Mouse (Mus musculus) cerebellum, adult (tissue): ENCODE data around the gene Efl1.

Source experiments
- ATAC-seq: cut with Nextera tagmentation; 2 replicates; pipeline ENCODE4 v1.9.2; 2017; ENCODE audit warnings: mild to moderate bottlenecking, moderate library complexity, mixed read lengths; ENCODE audit not compliant: insufficient number of reproducible peaks, low FRiP score, low TSS enrichment

Gene Efl1

DNA sequence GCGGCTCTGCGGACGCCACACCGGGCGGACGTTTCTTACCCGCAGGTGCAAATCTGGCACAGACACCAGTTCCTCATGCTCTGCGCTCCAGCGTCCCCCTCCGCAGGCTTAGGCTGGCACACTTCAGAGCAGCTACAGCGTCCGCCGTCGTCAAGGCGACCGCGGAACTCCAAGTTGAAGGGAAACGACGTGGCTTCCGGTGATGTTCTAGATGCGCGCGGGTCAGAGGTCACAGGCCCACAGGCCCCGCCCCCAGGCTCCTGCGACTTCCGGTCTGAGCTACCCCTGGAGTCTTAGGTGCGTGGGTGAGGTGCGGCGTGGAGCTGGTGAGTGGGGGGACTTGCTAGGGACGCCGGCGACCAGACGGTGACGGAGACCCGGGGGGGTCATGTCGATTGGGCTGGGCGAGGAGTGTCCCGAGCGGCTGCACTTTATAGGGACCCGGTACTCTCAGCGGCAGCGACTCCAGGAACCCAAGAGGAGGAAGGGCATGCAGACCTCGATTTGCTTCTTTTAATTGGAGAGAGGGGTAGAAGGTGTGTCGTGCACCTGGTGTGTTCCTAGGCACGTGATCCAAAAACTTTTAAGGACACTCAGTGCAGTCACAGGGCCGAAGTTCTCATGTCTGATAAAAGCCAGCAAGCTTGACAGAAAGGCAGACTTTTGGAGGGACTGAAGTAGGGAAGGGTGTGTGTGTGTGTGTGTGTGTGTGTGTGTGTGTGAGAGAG is at the start of gene Efl1, which contains the start of gene Saxo2:
TSS of gene Efl1 (plus strand) at position 262 of the 728 bp plus-strand sequence.
TSS of gene Saxo2 (minus strand) at position 176 of the 728 bp plus-strand sequence.
- ATAC-seq, result peak; percentile 98

DNA sequence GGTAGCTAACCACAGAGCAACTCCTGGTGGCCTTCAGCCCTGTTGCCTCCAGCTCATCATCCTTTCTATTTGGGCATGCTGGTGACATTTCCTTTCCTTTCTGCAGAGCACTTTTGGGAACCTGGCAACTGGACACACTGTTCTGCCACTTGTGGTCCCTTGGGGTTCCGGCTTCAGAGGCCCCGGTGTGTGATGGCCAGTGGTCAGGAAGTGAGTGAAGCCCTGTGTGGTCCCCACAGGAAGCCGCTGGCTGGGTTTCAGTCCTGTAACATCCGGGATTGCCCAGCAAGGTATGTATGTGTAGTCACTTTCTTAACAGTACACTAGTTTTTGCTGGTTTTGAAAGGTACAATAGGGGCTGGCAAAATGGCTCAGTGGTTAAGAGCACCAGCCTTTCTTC is 46.4 kb upstream of the Efl1 start:
- ATAC-seq, result no peak

DNA sequence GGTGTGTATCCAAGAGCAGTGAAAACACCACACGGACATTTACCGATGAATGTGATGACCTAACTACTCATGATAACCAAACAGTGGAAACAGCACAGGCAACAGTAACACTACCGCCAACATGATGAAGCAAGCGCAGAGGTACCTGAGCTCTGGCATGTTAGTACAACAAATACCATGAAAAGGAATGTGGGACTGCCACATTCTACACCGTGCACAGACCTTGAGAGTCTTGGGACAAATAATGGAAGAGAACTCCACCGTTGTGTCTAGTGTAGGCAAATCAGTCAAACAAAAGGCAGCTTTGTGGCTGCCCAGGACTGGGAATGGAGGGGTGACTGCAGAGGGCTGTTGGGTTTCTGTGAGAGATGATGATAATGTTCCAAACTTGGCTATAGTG is 43.0 kb upstream of the Efl1 start:
- ATAC-seq, result no peak

DNA sequence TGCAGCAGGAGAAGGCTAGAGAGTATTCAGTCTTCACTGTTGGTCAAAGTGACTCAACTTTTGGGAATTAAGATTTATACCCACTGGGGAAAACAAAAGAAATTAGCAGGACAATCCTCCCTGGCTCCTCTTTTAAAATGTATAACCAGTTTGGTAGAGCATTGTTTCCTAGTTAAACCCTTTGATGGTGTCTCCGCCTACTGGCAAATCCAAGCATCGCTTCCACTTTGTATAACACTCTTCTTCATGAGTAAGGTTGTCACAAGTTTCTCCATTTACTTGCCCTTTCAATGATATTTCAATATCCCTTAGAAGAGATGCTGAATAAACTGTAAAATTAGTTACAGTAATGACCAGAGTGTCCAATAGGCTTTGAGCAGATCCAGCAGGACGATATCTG is 38.8 kb upstream of the Efl1 start:
- no peak for ATAC-seq

DNA sequence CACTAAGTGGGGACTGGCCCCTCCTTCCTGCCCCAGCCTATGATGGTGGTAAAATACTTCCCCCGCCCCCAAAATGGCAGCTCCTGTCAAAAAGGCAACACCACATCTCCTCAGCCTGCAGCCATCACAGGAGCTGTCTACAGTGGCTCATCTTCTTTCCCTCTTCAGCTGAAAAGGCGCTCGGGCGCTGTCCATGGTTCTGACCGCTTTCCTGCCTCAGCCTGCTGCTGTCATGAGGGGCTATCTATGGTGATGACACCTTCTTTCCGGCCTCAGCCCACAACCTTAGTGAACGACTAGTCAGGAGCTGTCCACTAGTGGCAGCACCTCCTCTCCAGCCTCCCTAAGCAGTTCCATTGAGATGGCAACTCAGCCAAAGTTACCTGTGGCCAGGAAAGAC is 23.1 kb upstream of the Efl1 start:
- ATAC-seq, result no peak

DNA sequence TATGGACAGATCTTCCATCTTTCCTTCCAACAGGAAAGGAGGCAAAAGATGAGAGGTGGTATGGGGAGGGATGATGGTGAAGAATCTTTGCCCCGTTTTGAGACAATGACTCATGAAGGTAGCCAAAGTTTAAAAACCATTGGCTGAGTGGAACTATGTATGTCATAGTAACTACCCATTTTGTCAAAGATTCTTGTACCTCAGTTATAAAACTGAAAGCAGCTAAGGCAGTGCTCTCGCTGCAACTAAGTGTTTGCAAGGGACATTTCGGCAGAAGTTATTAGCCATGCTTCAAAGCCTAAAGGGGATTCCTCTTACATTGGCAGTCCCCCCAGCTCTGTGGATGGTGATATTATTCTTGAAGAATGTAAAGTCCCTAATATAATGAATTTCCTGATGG is 1.2 kb upstream of the Efl1 start:
- no peak for ATAC-seq

DNA sequence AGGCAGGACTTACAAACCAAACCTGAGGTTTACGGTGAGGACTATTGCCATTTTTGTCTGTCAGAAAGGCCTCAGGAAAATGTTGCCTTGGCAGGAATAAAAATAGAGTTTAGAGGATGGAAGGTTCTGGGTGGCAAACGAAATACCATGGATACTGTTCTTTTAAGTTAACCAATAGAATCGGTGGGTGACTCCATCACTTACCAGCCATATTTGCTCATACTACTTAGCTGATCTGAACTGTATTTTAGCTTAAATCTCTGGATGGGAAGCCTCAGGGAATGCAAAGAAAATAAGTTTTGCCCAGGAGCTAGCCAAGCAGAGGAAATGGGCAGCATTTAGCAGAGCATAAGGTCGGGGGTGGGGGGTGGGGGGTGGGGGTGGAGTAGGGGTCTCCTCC is 505 bp upstream of the Efl1 start:
- ATAC-seq, result no peak

DNA sequence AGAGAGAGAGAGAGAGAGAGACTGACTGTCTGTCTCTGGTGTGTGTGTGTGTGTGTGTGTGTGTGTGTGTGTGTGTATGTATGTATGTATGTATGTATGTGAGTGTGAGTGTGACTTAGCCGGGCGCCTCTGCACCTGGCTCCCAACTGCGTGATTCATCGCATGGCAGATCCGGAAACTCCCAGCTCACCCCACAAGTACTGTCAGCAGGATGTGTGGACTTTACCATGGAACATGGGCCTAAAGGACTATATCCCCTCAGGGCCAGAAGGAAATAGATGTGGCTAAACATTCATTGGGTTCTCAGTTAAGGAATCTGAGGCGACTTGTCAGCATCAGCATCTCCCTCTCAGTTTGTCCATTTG is 649 bp downstream of the Efl1 start:
- no peak; the same call in 1 of the 2 replicates for ATAC-seq

DNA sequence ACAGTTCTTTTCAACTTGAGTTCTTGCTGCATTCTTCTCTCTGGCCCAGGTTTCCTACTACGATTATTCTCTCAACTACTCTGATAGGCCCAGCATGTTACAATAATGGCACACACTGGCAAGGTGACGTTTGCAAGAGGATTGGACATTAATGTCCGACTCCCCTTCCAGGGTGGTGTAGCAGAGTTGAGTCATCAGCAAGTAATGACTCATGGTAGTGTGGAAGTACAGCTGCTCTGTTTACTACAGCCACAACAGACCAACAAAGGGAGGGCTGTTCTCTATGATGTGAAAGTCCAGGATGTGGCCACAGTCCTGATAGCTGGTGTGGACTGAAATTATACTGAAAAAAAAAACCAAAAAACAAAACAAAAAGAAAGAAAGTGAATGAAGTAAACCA is 16.2 kb downstream of the Efl1 start:
- no peak for ATAC-seq

DNA sequence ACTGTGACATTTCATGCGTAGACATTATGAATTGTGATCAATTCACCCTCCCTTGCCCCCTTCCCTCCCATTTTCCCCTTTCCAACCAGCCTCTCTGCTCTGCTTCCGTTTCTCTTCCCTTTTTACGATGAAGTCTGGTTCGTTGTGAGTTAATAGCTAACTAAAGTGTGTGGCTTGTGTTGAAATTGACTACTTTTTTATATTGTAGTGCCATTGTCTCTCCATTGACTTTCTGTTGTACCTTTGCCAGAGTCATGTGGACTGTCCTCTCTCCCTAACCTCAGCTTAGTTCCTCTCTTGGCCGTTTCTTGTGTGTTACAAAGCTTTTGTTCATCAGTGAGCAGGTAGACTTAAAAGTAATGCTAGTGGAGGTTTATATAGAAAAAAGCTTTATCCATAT is 27.6 kb downstream of the Efl1 start:
- ATAC-seq, result no peak

DNA sequence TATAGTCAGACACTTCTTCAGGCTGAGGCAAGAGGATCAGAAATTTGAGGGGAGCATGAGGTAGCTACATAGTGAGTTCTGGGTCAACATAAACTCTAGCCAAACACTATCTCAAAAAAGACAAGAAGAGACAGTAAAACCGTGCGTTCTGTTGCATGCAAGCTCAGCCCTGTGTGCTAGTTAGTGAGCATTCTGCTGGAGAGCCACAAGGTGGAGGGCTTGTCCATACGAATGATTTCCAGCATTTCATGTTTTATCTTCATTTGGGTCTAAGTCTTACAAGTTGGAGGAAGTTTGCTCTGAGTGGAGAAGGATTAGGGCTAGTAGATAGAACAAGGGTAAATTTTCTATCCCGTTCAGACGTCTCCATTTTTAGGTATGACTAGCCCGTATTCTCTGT is 28.4 kb downstream of the Efl1 start:
- no peak for ATAC-seq

DNA sequence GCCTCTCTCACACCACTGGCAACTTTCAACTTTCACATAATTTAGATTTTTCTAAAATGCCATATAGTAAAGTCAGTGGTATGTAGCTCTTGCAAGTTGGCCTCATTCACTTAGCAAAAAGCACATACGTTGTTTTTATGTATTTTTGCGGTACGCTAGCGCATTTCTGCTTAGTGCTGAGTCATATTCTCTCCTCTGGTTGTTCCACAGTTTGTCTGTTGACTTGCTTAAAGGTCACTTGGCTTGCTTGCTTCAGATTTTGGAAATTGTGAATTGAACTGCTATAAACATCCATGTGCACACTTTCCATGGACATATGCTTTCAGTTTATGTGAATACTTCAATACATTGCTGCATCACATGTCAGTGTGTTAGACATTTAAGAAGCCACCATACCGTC is 31.5 kb downstream of the Efl1 start:
- no peak for ATAC-seq

DNA sequence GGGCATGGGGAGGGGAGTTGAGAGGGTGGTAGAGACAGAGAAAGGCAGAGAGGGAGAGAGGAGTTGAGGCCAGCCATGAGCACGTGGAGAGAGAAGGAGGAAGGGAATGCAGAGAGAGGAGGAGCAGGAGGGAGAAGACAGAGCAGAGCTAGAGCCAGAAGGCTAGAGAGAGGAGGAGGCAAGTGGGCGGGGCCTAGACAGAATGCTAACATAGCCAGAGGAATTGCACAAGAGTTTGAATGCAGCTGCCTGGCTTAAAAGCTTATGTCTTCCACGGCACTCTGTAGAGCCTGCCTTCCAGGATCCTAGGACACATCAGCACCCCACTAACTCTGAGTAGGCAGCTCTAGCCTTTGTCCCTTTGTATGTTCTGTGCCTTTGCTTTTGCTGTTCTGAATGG is 40.3 kb downstream of the Efl1 start:
- no peak for ATAC-seq

DNA sequence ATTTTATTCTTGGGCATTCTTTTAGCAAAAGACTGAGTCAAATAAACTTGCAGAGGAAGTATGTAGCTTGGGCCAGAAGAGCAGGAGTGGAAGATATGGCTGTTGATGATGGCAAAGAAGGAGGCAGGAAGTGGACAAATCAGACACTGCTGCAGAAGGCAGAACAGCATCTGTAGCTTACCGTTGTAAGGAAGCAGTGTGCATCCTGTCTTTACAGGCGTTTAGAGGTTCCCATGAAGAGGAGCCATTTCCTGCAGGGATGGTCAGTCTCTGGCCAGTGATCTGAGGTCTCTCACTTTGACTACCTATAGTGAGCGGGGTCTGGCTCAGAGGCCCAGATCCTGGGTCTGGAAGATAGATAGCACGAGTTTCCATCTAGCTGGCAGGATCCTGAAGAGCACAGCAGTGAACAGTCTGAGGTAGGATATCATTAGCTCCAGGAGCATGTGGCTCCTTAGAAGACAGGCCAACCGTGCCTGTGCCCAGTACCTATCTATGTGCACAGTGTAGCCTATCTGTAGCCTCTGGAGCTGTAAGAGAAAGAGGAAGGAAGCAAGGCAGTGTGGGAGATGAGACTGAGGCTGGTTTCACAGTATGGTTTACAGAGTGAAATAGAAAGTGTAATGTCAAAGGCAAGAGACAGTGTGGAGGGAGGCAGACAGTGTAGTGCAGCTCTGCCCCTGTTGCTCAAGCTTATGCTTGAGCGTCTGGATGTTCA is 42.8 kb downstream of the Efl1 start:
- ATAC-seq, result no peak

DNA sequence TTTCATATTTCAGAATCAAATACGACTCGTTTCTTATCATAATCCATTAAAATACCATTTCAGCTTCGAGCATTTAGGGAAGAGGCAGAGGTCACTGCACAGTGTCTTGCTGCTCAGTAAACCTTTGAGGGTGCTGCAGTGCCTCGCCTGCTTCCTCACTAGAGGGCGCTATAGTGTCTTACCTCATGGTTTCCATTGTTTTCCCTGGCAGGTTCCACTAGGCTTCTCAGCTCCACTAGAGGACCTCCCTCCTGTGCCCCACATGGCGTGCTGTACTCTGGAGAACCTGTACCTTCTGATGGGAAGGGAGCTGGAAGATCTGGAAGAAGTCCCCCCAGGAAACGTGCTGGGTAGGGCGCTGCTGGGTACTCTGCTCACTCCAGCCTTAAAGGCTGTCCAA is 49.3 kb downstream of the Efl1 start:
- no peak for ATAC-seq

DNA sequence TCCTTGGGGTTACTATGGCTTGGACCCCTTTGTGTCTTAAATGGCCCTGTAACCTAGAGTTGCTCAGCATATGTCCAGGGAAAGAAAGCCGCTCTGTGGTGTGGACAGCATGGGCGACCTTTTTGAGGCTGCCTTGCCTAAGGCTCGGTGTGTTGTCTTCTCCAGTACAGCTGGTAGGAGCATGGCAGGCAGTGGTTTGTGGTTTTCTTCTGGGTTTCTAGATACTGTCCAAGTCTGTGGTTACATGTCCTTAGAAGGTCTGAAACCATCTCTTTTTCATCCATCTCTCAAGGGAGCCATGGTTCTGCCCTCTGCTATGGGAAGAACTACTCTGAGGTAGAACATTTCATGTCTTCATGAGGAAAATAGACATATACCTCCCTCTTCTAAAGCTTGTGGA is 50.6 kb downstream of the Efl1 start:
- no peak for ATAC-seq

DNA sequence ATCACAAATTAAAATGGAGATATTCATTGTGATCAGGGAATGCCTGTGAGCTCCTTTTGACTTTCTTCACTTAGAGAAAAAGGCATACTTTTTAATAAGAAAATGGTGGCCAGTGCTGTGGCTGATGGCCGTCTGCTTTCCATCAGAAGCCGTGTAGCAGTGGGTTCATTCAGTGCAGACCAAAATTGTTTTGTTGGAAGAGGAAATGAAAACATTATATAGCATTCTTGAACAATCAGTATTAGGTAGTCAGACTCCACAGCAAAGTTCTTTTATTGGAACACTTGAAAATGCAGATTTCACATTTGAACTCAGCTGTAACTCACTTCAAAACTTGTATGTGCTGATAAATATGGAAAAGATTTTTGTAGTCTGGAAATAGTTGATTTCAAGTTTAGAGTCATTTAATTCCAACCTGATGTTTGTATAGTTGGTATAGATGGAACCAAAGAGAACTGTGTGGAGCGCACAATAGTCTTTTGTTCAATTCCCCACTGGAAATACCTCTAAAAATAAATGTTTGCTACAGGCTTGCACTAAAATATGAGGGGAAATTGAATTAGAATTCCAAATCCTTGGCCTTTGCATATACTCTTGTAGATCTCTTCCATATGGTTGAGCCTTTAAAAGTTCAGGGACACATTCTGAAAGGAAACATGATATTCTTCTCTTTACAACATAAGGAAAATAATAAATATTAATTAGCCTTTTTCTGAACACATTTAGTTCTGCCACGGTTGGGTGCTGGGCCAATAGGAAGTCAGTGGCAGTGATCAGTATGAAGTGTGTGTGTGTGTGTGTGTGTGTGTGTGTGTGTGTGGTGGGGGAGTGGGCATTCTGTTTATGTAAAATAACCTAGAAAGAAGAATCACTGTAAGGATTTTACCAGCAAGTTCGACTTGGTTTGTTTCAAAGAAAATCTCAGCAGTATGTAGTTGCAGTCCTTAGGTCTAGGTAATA is 54.2 kb downstream of the Efl1 start:
- no peak for ATAC-seq

DNA sequence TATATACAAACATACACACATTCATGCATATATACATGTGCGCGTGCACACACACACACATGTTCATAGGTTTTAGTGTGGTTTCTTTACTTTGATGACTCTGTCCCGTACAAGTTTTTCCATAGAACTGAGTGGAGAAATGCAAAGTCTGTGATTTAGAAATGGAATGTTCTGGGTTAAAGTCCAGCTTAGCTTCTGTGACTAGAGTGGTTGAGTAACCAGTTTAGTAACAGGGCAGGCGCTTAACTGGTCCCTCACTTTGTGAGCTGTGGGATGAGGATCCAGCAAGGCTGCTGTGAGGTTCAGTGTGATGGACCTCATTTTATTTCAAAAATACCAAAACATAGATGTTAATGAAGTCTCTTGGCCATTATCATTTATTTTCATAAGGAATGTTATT is 60.8 kb downstream of the Efl1 start:
- ATAC-seq, result no peak

DNA sequence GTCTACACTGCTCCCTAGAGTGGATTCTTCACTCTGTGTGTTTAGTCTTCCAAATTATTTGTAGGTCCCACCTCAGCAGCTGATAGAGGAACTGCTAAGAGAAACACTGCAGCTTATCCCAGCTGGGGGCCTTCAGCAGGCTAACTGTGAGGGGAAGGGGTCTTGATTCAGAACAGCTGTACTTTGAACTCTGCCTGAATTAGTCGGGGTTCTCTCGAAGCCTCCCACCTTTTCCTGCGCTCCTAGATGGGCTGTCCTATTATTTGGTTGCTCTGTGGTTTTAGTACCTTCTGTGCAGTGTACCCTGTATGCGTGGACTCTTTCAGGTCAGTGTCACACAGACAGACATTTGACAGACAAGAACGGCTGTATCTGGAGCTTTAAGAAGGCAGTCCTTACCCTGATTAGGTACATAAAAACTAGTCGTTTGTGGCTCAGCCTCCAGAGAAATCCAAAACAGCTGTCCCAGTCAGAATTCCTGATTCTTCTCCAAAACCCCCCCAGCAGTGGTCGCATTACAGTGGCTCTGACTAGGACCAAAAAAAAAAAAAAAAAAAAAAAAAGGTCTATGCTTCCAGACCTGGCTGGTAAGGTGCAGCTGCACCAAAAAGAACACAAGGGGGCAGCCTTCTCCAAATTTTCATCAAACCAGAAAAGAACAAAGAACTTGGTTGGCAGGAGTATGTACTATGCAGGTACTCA is 66.9 kb downstream of the Efl1 start:
- ATAC-seq, result peak; percentile 77; the same call in 1 of the 2 replicates

DNA sequence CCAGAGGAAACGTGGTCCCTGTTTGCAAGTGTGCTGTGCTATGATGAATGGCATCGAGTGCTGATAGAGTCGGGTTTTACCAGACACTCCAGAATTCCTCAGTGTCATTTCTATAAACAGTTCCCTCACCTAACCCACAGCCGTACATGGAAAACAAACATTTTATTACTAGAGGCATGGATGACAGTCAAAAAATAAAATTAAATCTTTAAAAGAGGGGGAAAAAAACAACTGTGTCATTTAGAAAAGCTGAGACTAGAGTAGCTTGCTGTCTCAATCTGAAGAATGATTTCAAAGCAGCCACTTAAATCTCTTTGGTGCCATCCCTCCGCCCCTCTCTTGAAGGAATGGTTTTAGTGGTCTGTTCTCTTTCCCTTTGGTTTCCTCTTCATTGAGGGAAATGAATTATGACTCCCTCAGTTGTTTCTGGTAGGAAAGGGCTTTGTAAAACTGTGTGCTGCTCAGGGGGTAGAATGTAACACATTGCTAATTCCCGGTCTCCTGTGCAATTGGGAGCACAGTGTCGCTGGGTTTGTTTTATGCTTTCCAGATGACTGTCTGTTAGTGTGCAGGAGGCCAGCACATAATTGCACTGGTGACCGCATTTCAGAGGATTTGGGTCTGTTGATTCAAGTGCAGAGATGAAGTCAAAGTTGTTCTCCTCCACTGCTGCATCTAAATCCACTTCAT is 67.6 kb downstream of the Efl1 start:
- ATAC-seq, result no peak
